Mouse (Mus musculus) embryonic facial prominence, embryonic 14.5 days (tissue): ENCODE measurements around the gene Lrrc2. TPM values are rescaled to one million over a fixed set of nuclear protein-coding genes. Genes with fewer than 3 reads are reported as not detected.

Experiments
- ATAC-seq: fragments of 200-750 bp; cut with Nextera tagmentation; 2 replicates; pipeline ENCODE4 v1.8.0; 2017; ENCODE audit warnings: low read depth, moderate number of reproducible peaks, moderate TSS enrichment
- DNase-seq: peaks from one replicate; pipeline ENCODE4 v3.0.0-alpha.2; 2015; ENCODE audit warnings: low spot score
- H3K27ac ChIP-seq: fragments of 300-500 bp; sonication (generic); replicated peaks from 2 replicates; pipeline ENCODE4 v1.5.1; 2014; ENCODE audit warnings: low read depth, mild to moderate bottlenecking, low read length, moderate library complexity
- H3K27me3 ChIP-seq: fragments of 300-500 bp; sonication (generic); replicated peaks from 2 replicates; pipeline ENCODE4 v1.6.1; 2014; ENCODE audit warnings: low read length; ENCODE audit not compliant: control insufficient read depth, insufficient read depth
- H3K36me3 ChIP-seq: fragments of 300-500 bp; sonication (generic); 2 replicates; pipeline ENCODE4 v1.6.1; 2014; ENCODE audit warnings: low read length, mixed read lengths; ENCODE audit not compliant: control insufficient read depth, insufficient read depth
- H3K4me1 ChIP-seq: fragments of 300-500 bp; sonication (generic); 2 replicates; pipeline ENCODE4 v1.6.1; 2014; ENCODE audit warnings: antibody characterized with exemption, low read length; ENCODE audit not compliant: control insufficient read depth, insufficient read depth
- H3K4me2 ChIP-seq: fragments of 300-500 bp; sonication (generic); 2 replicates; pipeline ENCODE4 v1.6.1; 2014; ENCODE audit warnings: low read depth, mild to moderate bottlenecking, low read length, moderate library complexity, mixed read lengths
- H3K4me3 ChIP-seq: fragments of 300-500 bp; sonication (generic); 2 replicates; pipeline ENCODE4 v1.5.1; 2014; ENCODE audit warnings: low read depth, mild to moderate bottlenecking, low read length
- H3K9ac ChIP-seq: fragments of 300-500 bp; sonication (generic); 2 replicates; pipeline ENCODE4 v1.6.1; 2014; ENCODE audit warnings: low read depth, mild to moderate bottlenecking, low read length, moderate library complexity, mixed read lengths
- H3K9me3 ChIP-seq: fragments of 300-500 bp; sonication (generic); 2 replicates; pipeline ENCODE4 v1.6.1; 2016; ENCODE audit warnings: low read length; ENCODE audit not compliant: control insufficient read depth
- WGBS: fragments of 180-500 bp; shearing (Covaris S2); extraction: QIAGEN DNeasy Blood & Tissue Kit; methylation state at CpG from one replicate; pipeline ENCODE4 v1.1.7; 2014; 5-methylcytosine and 5-hydroxymethylcytosine counted together
- polyA plus RNA-seq: library from polyadenylated mRNA; unstranded; fragments of >200 nt; fragmentation: Nextera tagmentation; extraction: Ambion mirVana; gene quantifications from 2 replicates; pipeline ENCODE4 v1.2.1, GENCODE M21; 2014

Gene Lrrc2
- polyA plus RNA-seq, 1 experiment from 2014 or later: 0.21 TPM

DNA sequence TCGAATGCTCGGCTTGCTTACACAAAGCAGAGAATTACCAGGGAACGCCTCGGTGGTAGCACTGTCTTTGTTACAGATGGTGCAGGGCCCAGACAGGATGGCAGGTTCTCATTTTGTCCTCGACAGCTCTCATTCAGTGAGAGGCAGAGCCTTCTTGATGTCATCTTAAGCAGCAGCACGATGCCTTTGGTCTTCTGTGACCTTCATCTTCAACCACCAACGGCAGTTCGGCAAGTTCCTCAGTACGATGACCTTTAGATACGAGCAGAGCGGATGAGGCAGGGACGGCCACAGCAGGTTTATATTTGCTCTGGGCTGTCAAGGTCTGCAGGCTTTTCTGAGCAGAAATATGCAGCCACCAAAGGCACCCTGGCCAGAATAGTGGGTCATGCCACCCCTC lies 50.3 kb downstream of the Lrrc2 start:
- Histone ChIP-seq H3K4me1 (no peaks in the 10 kb centered on the region), H3K4me3 (no peak overlapping the region), H3K27me3 (no peaks in the 10 kb centered on the region), H3K27ac (no peak overlapping the region), H3K9ac (no peak overlapping the region), H3K4me2 (no peak overlapping the region), H3K9me3 (no peaks in the 10 kb centered on the region), H3K36me3 (no peaks in the 10 kb centered on the region)
- WGBS: 76% methylated on average over 12 of the region's 12 CpGs
- DNase-seq: no peak
- no peak for ATAC-seq

DNA sequence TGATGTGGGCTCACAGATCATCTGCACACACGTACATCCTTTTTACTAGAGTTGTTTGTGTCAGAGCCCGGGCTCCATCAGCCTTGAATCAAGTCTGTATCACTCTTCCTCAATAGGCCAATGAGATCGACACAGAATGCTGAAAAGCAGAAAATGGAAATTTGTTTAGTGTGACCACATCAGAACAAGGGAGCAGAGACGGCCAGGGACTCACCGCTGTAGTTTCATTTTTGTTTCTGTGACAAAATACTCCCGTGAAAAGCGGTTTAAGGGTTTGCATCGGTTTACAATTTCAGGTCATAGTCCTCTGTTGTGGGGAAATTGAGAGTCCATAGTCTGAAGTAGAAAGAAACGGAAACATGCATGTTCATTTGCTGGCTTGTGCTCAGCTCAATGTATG lies 51.9 kb downstream of the Lrrc2 start:
- H3K4me1 ChIP-seq: no peaks in the 10 kb centered on the region
- no peaks in the 10 kb centered on the region for H3K27me3 ChIP-seq
- DNase-seq (no peak), ATAC-seq (no peak)
- H3K4me2 ChIP-seq: no peak overlapping the region
- no peak overlapping the region for H3K4me3 ChIP-seq
- no peaks in the 10 kb centered on the region for H3K9me3 ChIP-seq
- H3K36me3 ChIP-seq: no peaks in the 10 kb centered on the region
- H3K27ac ChIP-seq: no peak overlapping the region
- 86% methylated on average over 9 of the region's 9 CpGs for WGBS
- H3K9ac ChIP-seq: no peak overlapping the region

DNA sequence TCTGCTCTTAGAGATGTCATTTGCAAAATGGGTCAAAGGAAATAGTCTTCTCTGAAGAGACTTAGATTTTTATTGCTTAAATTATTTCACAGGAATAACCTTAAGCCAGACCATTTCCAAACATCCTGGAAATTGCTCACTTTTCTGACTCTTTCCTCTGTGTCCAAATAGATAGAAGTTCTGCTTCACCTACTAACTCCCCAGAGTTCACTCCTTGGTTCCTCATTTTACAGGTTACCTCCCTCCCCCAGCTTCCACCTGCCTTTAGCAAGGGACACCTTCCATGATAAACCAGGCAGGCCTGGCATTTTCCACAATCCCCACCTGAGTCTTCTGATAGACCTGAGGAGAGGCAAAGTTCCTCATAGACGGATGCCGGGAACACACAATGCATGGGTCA lies 55.2 kb downstream of the Lrrc2 start:
- WGBS: 93% methylated on average over 2 of the region's 2 CpGs
- DNase-seq (no peak), ATAC-seq (no peak)

DNA sequence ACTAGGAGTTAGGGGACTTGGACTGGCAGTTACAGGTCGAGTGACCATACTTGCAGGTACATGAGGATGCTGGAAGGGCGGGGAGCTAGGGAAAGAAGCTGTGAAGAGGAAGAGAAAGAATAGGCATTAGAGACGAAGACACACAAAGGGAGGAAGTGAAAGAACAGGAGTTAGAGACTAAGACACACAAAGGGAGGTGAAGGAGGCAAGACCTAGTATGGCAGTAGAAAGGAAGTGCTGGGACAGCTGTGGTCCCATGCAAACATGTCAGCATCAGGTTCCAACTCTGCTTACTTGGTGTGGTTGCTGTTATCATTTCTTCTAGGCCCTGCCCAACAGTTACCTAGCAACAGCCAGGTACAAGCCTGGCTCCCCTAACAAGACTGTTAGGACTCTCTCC lies 58.4 kb downstream of the Lrrc2 start:
- no peaks in the 10 kb centered on the region for H3K27me3 ChIP-seq
- no peak overlapping the region for H3K4me3 ChIP-seq
- no peaks in the 10 kb centered on the region for H3K9me3 ChIP-seq
- WGBS: 74% methylated on average over 3 of the region's 3 CpGs
- no peak overlapping the region for H3K9ac ChIP-seq
- no peaks in the 10 kb centered on the region for H3K36me3 ChIP-seq
- ATAC-seq: no peak
- H3K27ac ChIP-seq: no peak overlapping the region
- H3K4me2 ChIP-seq: no peak overlapping the region
- no peaks in the 10 kb centered on the region for H3K4me1 ChIP-seq
- no peak for DNase-seq

More for the DNA sequence above, 55.2 kb downstream of the Lrrc2 start:
- Histone ChIP-seq H3K4me1 (no peaks in the 10 kb centered on the region), H3K4me2 (no peak overlapping the region), H3K36me3 (no peaks in the 10 kb centered on the region), H3K4me3 (no peak overlapping the region), H3K9me3 (no peaks in the 10 kb centered on the region), H3K27ac (no peak overlapping the region), H3K27me3 (no peaks in the 10 kb centered on the region), H3K9ac (no peak overlapping the region)

- Histone ChIP-seq H3K36me3 (no peaks in the 10 kb centered on the region), H3K4me2 (no peak overlapping the region), H3K4me1 (no peaks in the 10 kb centered on the region), H3K27ac (no peak overlapping the region), H3K9me3 (no peaks in the 10 kb centered on the region), H3K27me3 (no peaks in the 10 kb centered on the region), H3K9ac (no peak overlapping the region), H3K4me3 (no peak overlapping the region)
- no peak for ATAC-seq
- DNase-seq: no peak
- 78% methylated on average over 9 of the region's 9 CpGs for WGBS
These were observed 60.2 kb downstream of the Lrrc2 start for GRCm38 (mm10) chr9:111011550-111011949.

DNA sequence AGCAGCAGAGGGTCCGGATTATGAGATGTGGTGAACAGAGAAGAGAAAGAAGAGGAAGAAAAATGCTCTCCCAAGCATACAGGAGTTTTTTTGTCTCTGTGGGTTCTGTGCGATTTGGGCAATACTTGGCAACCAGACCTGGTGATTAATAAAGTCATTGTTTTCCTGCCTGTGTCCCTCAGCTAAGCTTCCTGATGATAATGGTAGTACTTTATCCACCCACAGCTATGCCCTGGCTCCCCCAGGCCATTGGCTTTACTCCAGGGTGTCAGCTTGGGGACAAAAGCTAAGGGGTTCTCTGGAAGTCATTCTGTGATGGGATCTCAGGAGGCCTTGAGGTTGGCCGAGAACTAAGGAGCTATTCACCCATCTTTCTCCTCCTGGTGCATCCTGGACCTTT lies 60.7 kb downstream of the Lrrc2 start:
- Histone ChIP-seq H3K4me3 (no peak overlapping the region), H3K9ac (no peak overlapping the region), H3K4me1 (no peaks in the 10 kb centered on the region), H3K27me3 (no peaks in the 10 kb centered on the region), H3K4me2 (no peak overlapping the region), H3K9me3 (no peaks in the 10 kb centered on the region), H3K27ac (no peak overlapping the region), H3K36me3 (no peaks in the 10 kb centered on the region)
- ATAC-seq (no peak), DNase-seq (no peak)
- 77% methylated on average over 2 of the region's 3 CpGs for WGBS

- no peak overlapping the region for H3K9ac ChIP-seq
- no peak overlapping the region for H3K4me2 ChIP-seq
- H3K9me3 ChIP-seq: no peaks in the 10 kb centered on the region
- H3K4me1 ChIP-seq: no peaks in the 10 kb centered on the region
- no peaks in the 10 kb centered on the region for H3K36me3 ChIP-seq
- DNase-seq: no peak
- 79% methylated on average over 4 of the region's 4 CpGs for WGBS
- no peak overlapping the region for H3K27ac ChIP-seq
- ATAC-seq: no peak
- H3K4me3 ChIP-seq: no peak overlapping the region
- H3K27me3 ChIP-seq: no peaks in the 10 kb centered on the region
These were observed 64.3 kb downstream of the Lrrc2 start for GRCm38 (mm10) chr9:111015658-111016057.

DNA sequence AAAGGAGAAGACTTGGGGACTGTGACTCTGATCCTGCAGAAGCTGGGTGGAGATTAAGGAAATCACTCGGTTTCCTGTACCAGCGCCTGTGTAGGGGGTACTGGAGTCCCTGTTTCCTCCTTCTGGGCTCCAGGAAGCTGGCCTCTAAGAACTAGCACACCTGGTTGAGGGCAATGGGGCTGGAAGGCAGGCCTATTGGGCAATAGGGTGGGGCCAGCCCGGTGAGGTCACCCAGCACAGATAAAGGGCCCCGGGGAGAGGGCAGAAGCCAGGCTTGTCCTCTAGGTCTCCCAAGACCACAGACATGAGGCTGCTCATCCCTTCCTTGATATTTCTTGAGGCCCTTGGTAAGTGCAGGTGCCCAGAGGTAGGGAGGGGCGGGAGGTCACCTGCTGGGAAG lies 67.7 kb downstream of the Lrrc2 start, which contains the start of gene Ltf:
Gene Ltf (plus strand): TSS at position 250 of the 400 bp plus-strand sequence.
- H3K27me3 ChIP-seq: no peaks in the 10 kb centered on the region
- no peak within 1 kb of the TSS for H3K4me2 ChIP-seq
- H3K27ac ChIP-seq: no peak within 1 kb of the TSS
- H3K36me3 ChIP-seq: no peaks in the 10 kb centered on the region
- WGBS: 75% methylated on average over 5 of the region's 5 CpGs
- H3K4me3 ChIP-seq: no peak within 1 kb of the TSS
- no peak for DNase-seq
- no peak for ATAC-seq
- H3K9me3 ChIP-seq: no peaks in the 10 kb centered on the region
- no peak within 1 kb of the TSS for H3K9ac ChIP-seq
- no peaks in the 10 kb centered on the region for H3K4me1 ChIP-seq

- ATAC-seq: no peak
- WGBS: 82% methylated on average over 10 of the region's 10 CpGs
- Histone ChIP-seq H3K9ac (no peak overlapping the region), H3K4me3 (no peak overlapping the region), H3K9me3 (no peaks in the 10 kb centered on the region), H3K27ac (no peak overlapping the region), H3K27me3 (no peaks in the 10 kb centered on the region), H3K36me3 (no peaks in the 10 kb centered on the region), H3K4me1 (no peaks in the 10 kb centered on the region), H3K4me2 (no peak overlapping the region)
- no peak for DNase-seq
These were observed 75.4 kb downstream of the Lrrc2 start for GRCm38 (mm10) chr9:111026791-111027190.
